Mouse (Mus musculus): ENCODE results near the gene Metrn.
"Not testable (repeated sequence)": the region's sequence is repeated elsewhere in the genome, so short reads cannot be mapped to it uniquely, and the experiment has no call there.

Gene Metrn

GRCm38 (mm10) chr17:25808789-25809605 lies 12.1 kb upstream of the Metrn start, which contains the start of gene Fbxl16:
Gene Fbxl16, plus strand, starts transcription at chr17:25809085.
- DNase-seq (ENCODE audit: low read depth in 2 of 2, low spot score in 2 of 2): no peak

GRCm38 (mm10) chr17:25808028-25808427 lies 11.1 kb upstream of the Metrn start:
- no peak for DNase-seq (ENCODE audit: low read depth in 2 of 2, low spot score in 2 of 2)

- DNase-seq (ENCODE audit: low read depth in 2 of 2, low spot score in 2 of 2): not testable (repeated sequence)
These were observed 10.5 kb upstream of the Metrn start for GRCm38 (mm10) chr17:25807452-25807851.

GRCm38 (mm10) chr17:25806507-25806906 lies 9.6 kb upstream of the Metrn start:
- no peak for DNase-seq (ENCODE audit: low read depth in 2 of 2, low spot score in 2 of 2)

- no peak for DNase-seq (ENCODE audit: low read depth in 2 of 2, low spot score in 2 of 2)
These were observed 6.0 kb upstream of the Metrn start for GRCm38 (mm10) chr17:25802825-25803517.

- peak; percentile 74 to 78 for DNase-seq (ENCODE audit: low read depth in 2 of 2, low spot score in 2 of 2)
These were observed 4.1 kb upstream of the Metrn start for GRCm38 (mm10) chr17:25801029-25801428.

- no peak for DNase-seq (ENCODE audit: low read depth in 2 of 2, low spot score in 2 of 2)
These were observed 645 bp downstream of the Metrn start for GRCm38 (mm10) chr17:25796211-25796771.

- no peak for DNase-seq (ENCODE audit: low read depth in 2 of 2, low spot score in 2 of 2)
These were observed 1.3 kb downstream of the Metrn start, which contains the start of gene AC134908.4 for GRCm38 (mm10) chr17:25795609-25796092. Gene AC134908.4, minus strand, starts transcription at chr17:25795659.

- DNase-seq (ENCODE audit: low read depth in 2 of 2, low spot score in 2 of 2): no peak
These were observed 1.9 kb downstream of the Metrn start for GRCm38 (mm10) chr17:25794998-25795397.

- DNase-seq (ENCODE audit: low read depth in 2 of 2, low spot score in 2 of 2): no peak
These were observed 2.7 kb downstream of the Metrn start for GRCm38 (mm10) chr17:25794197-25794596.

GRCm38 (mm10) chr17:25792615-25793014 lies 4.3 kb downstream of the Metrn start, which contains the start of gene Fam173a:
Gene Fam173a, minus strand, starts transcription at chr17:25792901.
- peak; percentile 63 to 75 for DNase-seq (ENCODE audit: low read depth in 2 of 2, low spot score in 2 of 2)

GRCm38 (mm10) chr17:25791843-25792527 lies 5.0 kb downstream of the Metrn start:
- DNase-seq (ENCODE audit: low read depth in 2 of 2, low spot score in 2 of 2): peak; percentile 80 to 87

GRCm38 (mm10) chr17:25791320-25791842 lies 5.6 kb downstream of the Metrn start:
- DNase-seq (ENCODE audit: low read depth in 2 of 2, low spot score in 2 of 2): no peak

- no peak for DNase-seq (ENCODE audit: low read depth in 2 of 2, low spot score in 2 of 2)
These were observed 10.0 kb downstream of the Metrn start for GRCm38 (mm10) chr17:25786781-25787504.

- DNase-seq (ENCODE audit: low read depth in 2 of 2, low spot score in 2 of 2): no peak
These were observed 10.7 kb downstream of the Metrn start, which contains the start of gene Ccdc78 for GRCm38 (mm10) chr17:25786280-25786679. Gene Ccdc78, plus strand, starts transcription at chr17:25786580.

- DNase-seq (ENCODE audit: low read depth in 2 of 2, low spot score in 2 of 2): peak; percentile 94
These were observed 11.6 kb downstream of the Metrn start, which contains the start of gene Haghl for GRCm38 (mm10) chr17:25785281-25785745. Gene Haghl, minus strand, starts transcription at chr17:25785673.

- DNase-seq (ENCODE audit: low read depth in 2 of 2, low spot score in 2 of 2): no peak
These were observed 12.9 kb downstream of the Metrn start for GRCm38 (mm10) chr17:25783861-25784574.

GRCm38 (mm10) chr17:25783086-25783485 lies 13.8 kb downstream of the Metrn start:
- DNase-seq (ENCODE audit: low read depth in 2 of 2, low spot score in 2 of 2): no peak

GRCm38 (mm10) chr17:25781339-25781738 lies 15.6 kb downstream of the Metrn start:
- no peak for DNase-seq (ENCODE audit: low read depth in 2 of 2, low spot score in 2 of 2)
